36 mouse cellular contexts compared by ENCODE assay signal in the genomic region with DNA sequence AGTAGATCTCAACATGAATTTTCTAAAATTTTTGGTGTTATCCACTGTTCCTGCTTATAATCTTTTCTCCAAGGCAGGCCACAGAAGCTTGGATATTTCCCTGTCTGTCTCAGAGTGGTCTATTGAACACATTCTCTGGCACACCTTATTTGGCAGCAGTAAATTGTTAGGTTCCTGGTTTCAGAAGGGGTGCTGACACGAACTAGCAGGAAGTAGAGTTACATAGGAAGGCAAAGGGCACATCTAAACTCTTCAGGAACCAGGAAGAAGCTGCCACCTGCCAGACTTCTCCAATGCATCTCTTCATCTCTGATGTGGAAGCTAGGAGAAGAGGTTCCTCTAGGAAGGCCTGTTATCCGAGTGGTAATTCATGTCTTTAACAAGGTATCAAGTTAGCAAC. TPM values are rescaled to one million over a fixed set of nuclear protein-coding genes. Genes with fewer than 3 reads are reported as not detected.
DNase-seq lines count a peak whose midpoint lies in the region; ATAC-seq and TF ChIP-seq lines count a peak whose summit lies in the region.
"Had no signal": no experiment of that assay in that cellular context is flagged by ENCODE, and none has a peak within 500 bp of the region (broad histone marks: within the 10 kb centered on the region; RNA-seq: fewer than 3 reads in every experiment).

No protein-coding gene starts in this region.

- H3K4me2 ChIP-seq in intestine, embryonic 16.5 days (ENCODE audit: low read depth, low read length), result no peak overlapping the region
- H3K4me2 ChIP-seq: embryonic facial prominence, embryonic 13.5 days; forebrain, embryonic 12.5 days; heart, embryonic 12.5 days; heart, embryonic 15.5 days; hindbrain, embryonic 14.5 days had no signal

- H3K9me3 ChIP-seq in intestine, embryonic 16.5 days (ENCODE audit: control insufficient read depth, low read length), result no peaks in the 10 kb centered on the region
- H3K9me3 ChIP-seq: embryonic facial prominence, embryonic 10.5 days; embryonic facial prominence, embryonic 13.5 days; forebrain, embryonic 12.5 days; heart, embryonic 15.5 days had no signal

- H3K9ac ChIP-seq in intestine, embryonic 16.5 days (ENCODE audit: low read depth, low read length), result no peak overlapping the region
- H3K9ac ChIP-seq: embryonic facial prominence, embryonic 13.5 days; forebrain, embryonic 12.5 days; heart, embryonic 12.5 days; heart, embryonic 15.5 days; hindbrain, embryonic 14.5 days had no signal

- WGBS in intestine, embryonic 16.5 days, result 60% methylated on average over 2 of the region's 2 CpGs
- WGBS in small intestine, adult 2 months, result 25% methylated on average over 2 of the region's 2 CpGs

- no peak for TF ChIP-seq CTCF in small intestine, adult 2 months (IDR thresholded peaks at IDR 0.05; ENCODE audit: extremely low read depth, insufficient read length, insufficient replicate concordance, low read depth, low read length)
- no peak for TF ChIP-seq CTCF in gastrocnemius, adult 2 months (IDR thresholded peaks at IDR 0.05)

- H3K27ac ChIP-seq in intestine, embryonic 16.5 days (ENCODE audit: low read length), result 0 out of 2 replicates have a peak overlapping the region, but pooled peaks have one; percentile 38
- peak overlapping the region; percentile 18; the same call in 1 of the 2 replicates for H3K27ac ChIP-seq in small intestine, adult 2 months (ENCODE audit: insufficient read depth, low read depth, low read length)
- no peak overlapping the region for H3K27ac ChIP-seq in gastrocnemius, adult 2 months
- H3K27ac ChIP-seq: embryonic facial prominence, embryonic 10.5 days; embryonic facial prominence, embryonic 13.5 days; forebrain, embryonic 12.5 days; heart, embryonic 15.5 days; hindbrain, embryonic 14.5 days; hindbrain, postnatal 0 days had no signal

- peak; percentile 81 for ATAC-seq in intestine, embryonic 16.5 days
- ATAC-seq: forebrain, embryonic 16.5 days; hindbrain, postnatal 0 days; Patski had no signal

- no peaks in the 10 kb centered on the region for H3K27me3 ChIP-seq in intestine, embryonic 16.5 days (replicated peaks; ENCODE audit: control insufficient read depth, insufficient read depth, low read length)
- no peaks in the 10 kb centered on the region for H3K27me3 ChIP-seq in small intestine, adult 2 months (ENCODE audit: control insufficient read depth, insufficient read depth, low read length)
- H3K27me3 ChIP-seq: CH12.LX; embryonic facial prominence, embryonic 13.5 days; forebrain, embryonic 12.5 days; heart, embryonic 12.5 days; heart, embryonic 15.5 days; Patski had no signal

- intact Hi-C loops in gastrocnemius, adult 2 months (cut with DNase I), result no loop called here

- H3K36me3 ChIP-seq in intestine, embryonic 16.5 days (ENCODE audit: control insufficient read depth, insufficient read depth, low read length), result no peaks in the 10 kb centered on the region
- H3K36me3 ChIP-seq in small intestine, adult 2 months (ENCODE audit: control insufficient read depth, insufficient read depth, low read length), result no peaks in the 10 kb centered on the region
- H3K36me3 ChIP-seq: forebrain, embryonic 12.5 days; G1E; heart, embryonic 12.5 days; heart, embryonic 15.5 days had no signal

- H3K4me1 ChIP-seq in intestine, embryonic 16.5 days (ENCODE audit: control insufficient read depth, insufficient read depth, low read length), result no peaks in the 10 kb centered on the region
- peaks cover 9% of the 10 kb centered on the region for H3K4me1 ChIP-seq in small intestine, adult 2 months (ENCODE audit: control insufficient read depth, insufficient read depth, insufficient read length, low read length)
- H3K4me1 ChIP-seq: embryonic facial prominence, embryonic 13.5 days; forebrain, embryonic 12.5 days; heart, embryonic 12.5 days; heart, embryonic 15.5 days had no signal

- no peak for TF ChIP-seq POLR2A in small intestine, adult 2 months (IDR thresholded peaks at IDR 0.05; ENCODE audit: low read depth, low read length)

- DNase-seq in thymus, postnatal 14 days, result peak; percentile 16
- DNase-seq in thymus, postnatal 0 days (ENCODE audit: low spot score), result no peak
- no peak for DNase-seq in layer of hippocampus, adult 9-11 months
- DNase-seq in gastrocnemius, adult 2 months, result no peak
- DNase-seq: adrenal gland, postnatal 10 days; B cell, adult 2 months; cerebellum, adult 11 months; cerebellum, adult 2 months; cerebellum, adult 9-11 months; cerebellum, postnatal 25 days; embryo, embryonic 11 days; gastrocnemius, postnatal 14 days; heart, adult 18-20 months; heart, postnatal 10 days; heart, postnatal 36 days had no signal

- no peak overlapping the region for H3K4me3 ChIP-seq in intestine, embryonic 16.5 days (ENCODE audit: low read length)
- no peak overlapping the region for H3K4me3 ChIP-seq in small intestine, adult 2 months (ENCODE audit: low read depth, low read length)
- H3K4me3 ChIP-seq in gastrocnemius, adult 2 months, result no peak overlapping the region
- H3K4me3 ChIP-seq: embryonic facial prominence, embryonic 10.5 days; embryonic facial prominence, embryonic 13.5 days; erythroblast, embryonic 14.5 days; forebrain, embryonic 12.5 days; heart, embryonic 12.5 days; heart, embryonic 15.5 days had no signal

RNA-seq across cellular contexts. Expression of gene Txndc8, which starts 55.8 kb away (rescaled TPM):
- polyA plus RNA-seq in thymus, postnatal 0 days (2015; fragmentation: Nextera tagmentation; extraction: Ambion mirVana), result not detected in 2 replicates
- not detected in 2 replicates for polyA plus RNA-seq in intestine, embryonic 16.5 days (2015; fragmentation: Nextera tagmentation; extraction: Ambion mirVana)
- polyA plus RNA-seq in small intestine, adult 2 months (2012; rRNA removed), result not detected in 2 replicates
- not detected for total RNA-seq in gastrocnemius, adult 2 months (2021)
- total RNA-seq: adrenal gland, adult 18-20 months; adrenal gland, postnatal 10 days; adrenal gland, postnatal 4 days; CH12.LX; G1E; gastrocnemius, adult 18-20 months; gastrocnemius, postnatal 14 days; gastrocnemius, postnatal 4 days; heart, adult 18-20 months; heart, postnatal 10 days; heart, postnatal 36 days; hindbrain, postnatal 0 days had no signal
- polyA plus RNA-seq: cerebellum, adult 2 months; cortical plate, adult 2 months; embryonic facial prominence, embryonic 10.5 days; embryonic facial prominence, embryonic 13.5 days; erythroblast, embryonic 14.5 days; forebrain, embryonic 12.5 days; forebrain, embryonic 16.5 days; G1E; heart, embryonic 12.5 days; heart, embryonic 15.5 days; hindbrain, embryonic 11.5 days; hindbrain, embryonic 14.5 days; hindbrain, postnatal 0 days; inflammation-experienced regulatory T-cells, adult 6 months; Patski had no signal
